Mouse (Mus musculus): ENCODE measurements around the gene Krt88. TPM values are rescaled to one million over a fixed set of nuclear protein-coding genes. Genes with fewer than 3 reads are reported as not detected.

Krt88 gene
- polyA plus RNA-seq, 2 experiments: not detected

GRCm38 (mm10) chr15:101414807-101415565 is 32.6 kb upstream of the Krt88 start:
- TF ChIP-seq POLR2A (IDR thresholded peaks at IDR 0.05; ENCODE audit: borderline replicate concordance, extremely low read depth, insufficient read depth, insufficient read length): no peak
- Histone ChIP-seq H3K27ac (replicated peaks; ENCODE audit: low read depth, low read length) (no peak overlapping the region), H3K36me3 (ENCODE audit: control insufficient read depth, insufficient read depth, low read length) (no peaks in the 10 kb centered on the region), H3K4me2 (replicated peaks; ENCODE audit: low read depth, low read length, severe bottlenecking) (no peak overlapping the region), H3K4me3 (replicated peaks; ENCODE audit: low read length) (no peak overlapping the region), H3K4me1 (ENCODE audit: control insufficient read depth, insufficient read depth, low read length) (peaks cover 11% of the 10 kb centered on the region; the same call in 1 of the 2 replicates), H3K9ac (ENCODE audit: low read depth, low read length, severe bottlenecking) (no peak overlapping the region), H3K27me3 (ENCODE audit: control insufficient read depth, insufficient read depth, low read length) (peaks cover 13% of the 10 kb centered on the region), H3K9me3 (ENCODE audit: control insufficient read depth, low read length) (no peaks in the 10 kb centered on the region)
- WGBS: 42% methylated on average over 11 of the region's 11 CpGs
- DNase-seq (ENCODE audit: low spot score) (no peak), ATAC-seq (ENCODE audit: low FRiP score, low read depth) (no peak)

DNA sequence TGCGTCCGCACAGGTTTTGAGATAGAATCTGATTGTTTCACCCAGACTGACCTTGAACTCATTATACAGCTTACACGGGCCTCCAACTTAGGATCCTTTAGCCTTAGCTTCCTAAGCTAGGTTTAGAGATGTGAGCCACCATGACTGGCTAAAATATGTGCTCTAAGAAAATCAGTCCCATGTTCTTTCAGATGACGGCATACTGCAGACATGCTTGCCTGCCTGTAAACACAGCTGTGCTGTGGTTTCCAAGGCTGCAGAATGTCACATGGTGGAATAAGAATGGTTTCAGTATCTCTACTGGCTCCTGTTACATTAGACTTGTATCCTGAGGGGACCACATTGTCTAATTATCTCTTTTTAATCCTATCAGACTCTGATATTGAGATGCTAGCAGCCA is 28.6 kb upstream of the Krt88 start:
- Histone ChIP-seq H3K4me1 (ENCODE audit: control insufficient read depth, insufficient read depth, low read length) (no peaks in the 10 kb centered on the region), H3K27me3 (ENCODE audit: control insufficient read depth, insufficient read depth, low read length) (0 out of 2 replicates have a peak, but pooled peaks cover 4% of the 10 kb centered on the region)
- no peak for DNase-seq (ENCODE audit: low spot score)

DNA sequence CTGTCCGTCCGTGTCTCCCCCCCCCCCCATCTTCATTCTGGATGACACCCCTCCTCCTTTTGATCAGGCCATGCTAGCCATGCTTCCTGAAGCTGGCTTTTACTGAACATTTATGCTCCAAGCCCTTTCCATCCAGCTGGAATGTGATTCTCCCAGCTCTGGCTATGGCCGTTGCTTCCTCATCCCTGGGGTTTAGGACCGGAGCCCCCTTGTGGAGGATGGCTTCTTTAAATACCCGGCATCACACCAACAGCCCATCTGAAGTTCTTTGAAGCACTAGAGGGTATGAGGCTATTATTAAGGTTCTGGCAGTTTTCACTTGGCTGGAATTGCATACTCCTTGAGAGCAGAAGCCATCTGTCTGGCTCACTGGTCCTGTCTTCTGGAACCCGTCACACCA is 26.6 kb upstream of the Krt88 start:
- DNase-seq (ENCODE audit: low spot score) (no peak), ATAC-seq (ENCODE audit: low FRiP score, low read depth) (no peak)
- H3K9me3 ChIP-seq (ENCODE audit: control insufficient read depth, low read length): no peaks in the 10 kb centered on the region
- H3K4me2 ChIP-seq (replicated peaks; ENCODE audit: low read depth, low read length, severe bottlenecking): no peak overlapping the region
- no peaks in the 10 kb centered on the region for H3K4me1 ChIP-seq (ENCODE audit: control insufficient read depth, insufficient read depth, low read length)
- H3K36me3 ChIP-seq (ENCODE audit: control insufficient read depth, insufficient read depth, low read length): no peaks in the 10 kb centered on the region
- no peaks in the 10 kb centered on the region for H3K27me3 ChIP-seq (ENCODE audit: control insufficient read depth, insufficient read depth, low read length)
- H3K4me3 ChIP-seq (replicated peaks; ENCODE audit: low read length): no peak overlapping the region
- no peak for TF ChIP-seq POLR2A (IDR thresholded peaks at IDR 0.05; ENCODE audit: borderline replicate concordance, extremely low read depth, insufficient read depth, insufficient read length)
- H3K27ac ChIP-seq (replicated peaks; ENCODE audit: low read depth, low read length): no peak overlapping the region
- H3K9ac ChIP-seq (ENCODE audit: low read depth, low read length, severe bottlenecking): no peak overlapping the region
- WGBS: 46% methylated on average over 6 of the region's 6 CpGs

More for the DNA sequence above, 28.6 kb upstream of the Krt88 start:
- H3K27ac ChIP-seq (replicated peaks; ENCODE audit: low read depth, low read length): no peak overlapping the region
- no peaks in the 10 kb centered on the region for H3K36me3 ChIP-seq (ENCODE audit: control insufficient read depth, insufficient read depth, low read length)
- H3K4me3 ChIP-seq (replicated peaks; ENCODE audit: low read length): no peak overlapping the region
- no peaks in the 10 kb centered on the region for H3K9me3 ChIP-seq (ENCODE audit: control insufficient read depth, low read length)
- TF ChIP-seq POLR2A (IDR thresholded peaks at IDR 0.05; ENCODE audit: borderline replicate concordance, extremely low read depth, insufficient read depth, insufficient read length): no peak
- 75% methylated on average over 4 of the region's 4 CpGs for WGBS
- no peak for ATAC-seq (ENCODE audit: low FRiP score, low read depth)
- no peak overlapping the region for H3K9ac ChIP-seq (ENCODE audit: low read depth, low read length, severe bottlenecking)
- H3K4me2 ChIP-seq (replicated peaks; ENCODE audit: low read depth, low read length, severe bottlenecking): no peak overlapping the region

- Histone ChIP-seq H3K9me3 (ENCODE audit: control insufficient read depth, low read length) (no peaks in the 10 kb centered on the region), H3K4me2 (replicated peaks; ENCODE audit: low read depth, low read length, severe bottlenecking) (no peak overlapping the region), H3K27ac (replicated peaks; ENCODE audit: low read depth, low read length) (no peak overlapping the region), H3K4me3 (replicated peaks; ENCODE audit: low read length) (no peak overlapping the region), H3K4me1 (ENCODE audit: control insufficient read depth, insufficient read depth, low read length) (no peaks in the 10 kb centered on the region), H3K27me3 (ENCODE audit: control insufficient read depth, insufficient read depth, low read length) (no peaks in the 10 kb centered on the region), H3K36me3 (ENCODE audit: control insufficient read depth, insufficient read depth, low read length) (no peaks in the 10 kb centered on the region), H3K9ac (ENCODE audit: low read depth, low read length, severe bottlenecking) (no peak overlapping the region)
- no peak for TF ChIP-seq POLR2A (IDR thresholded peaks at IDR 0.05; ENCODE audit: borderline replicate concordance, extremely low read depth, insufficient read depth, insufficient read length)
- no peak for ATAC-seq (ENCODE audit: low FRiP score, low read depth)
- WGBS: 30% methylated on average over 5 of the region's 5 CpGs
- no peak for DNase-seq (ENCODE audit: low spot score)
Measured at GRCm38 (mm10) chr15:101424914-101425313, 22.6 kb upstream of the Krt88 start.

- H3K9ac ChIP-seq (ENCODE audit: low read depth, low read length, severe bottlenecking): no peak overlapping the region
- no peak for TF ChIP-seq POLR2A (IDR thresholded peaks at IDR 0.05; ENCODE audit: borderline replicate concordance, extremely low read depth, insufficient read depth, insufficient read length)
- ATAC-seq (ENCODE audit: low FRiP score, low read depth) (no peak), DNase-seq (ENCODE audit: low spot score) (no peak)
- WGBS: 77% methylated on average over 7 of the region's 7 CpGs
- peaks cover 10% of the 10 kb centered on the region; the same call in 1 of the 2 replicates for H3K27me3 ChIP-seq (ENCODE audit: control insufficient read depth, insufficient read depth, low read length)
- H3K4me1 ChIP-seq (ENCODE audit: control insufficient read depth, insufficient read depth, low read length): peaks cover 4% of the 10 kb centered on the region; the same call in 1 of the 2 replicates
- H3K36me3 ChIP-seq (ENCODE audit: control insufficient read depth, insufficient read depth, low read length): no peaks in the 10 kb centered on the region
- no peak overlapping the region for H3K4me3 ChIP-seq (replicated peaks; ENCODE audit: low read length)
- H3K9me3 ChIP-seq (ENCODE audit: control insufficient read depth, low read length): no peaks in the 10 kb centered on the region
- no peak overlapping the region for H3K4me2 ChIP-seq (replicated peaks; ENCODE audit: low read depth, low read length, severe bottlenecking)
- H3K27ac ChIP-seq (replicated peaks; ENCODE audit: low read depth, low read length): no peak overlapping the region
Measured at GRCm38 (mm10) chr15:101436611-101437010, 10.9 kb upstream of the Krt88 start.

All from limb, embryonic 14.5 days (tissue).